Mouse (Mus musculus): Measurements from ENCODE around the gene Olfr39.
"Not testable (repeated sequence)": the region's sequence is repeated elsewhere in the genome, so short reads cannot be mapped to it uniquely, and the experiment has no call there.

Gene Olfr39

GRCm38 (mm10) chr9:20282051-20282450 lies at the start of gene Olfr39:
TSS of gene Olfr39 (plus strand) at chr9:20282351.
- DNase-seq = no peak

- no peak for DNase-seq
Observed at GRCm38 (mm10) chr9:20236819-20237218, 45.3 kb upstream of the Olfr39 start, which contains the start of gene Olfr872. TSS of gene Olfr872 (plus strand) at chr9:20237119.

- no peak for DNase-seq
Observed at GRCm38 (mm10) chr9:20237378-20237777, 44.8 kb upstream of the Olfr39 start.

GRCm38 (mm10) chr9:20295562-20295961 lies 13.4 kb downstream of the Olfr39 start:
- not testable (repeated sequence) for DNase-seq

- no peak for DNase-seq
Observed at GRCm38 (mm10) chr9:20298232-20298631, 16.1 kb downstream of the Olfr39 start, which contains the start of gene Olfr873. TSS of gene Olfr873 (plus strand) at chr9:20298532.

GRCm38 (mm10) chr9:20335994-20336393 lies 53.8 kb downstream of the Olfr39 start, which contains the start of gene Olfr18:
TSS of gene Olfr18 (minus strand) at chr9:20336094.
- no peak for DNase-seq

Data from cerebellum, adult 9-11 months (tissue).